ENCODE assay signal across 35 mouse cellular contexts in the genomic region with DNA sequence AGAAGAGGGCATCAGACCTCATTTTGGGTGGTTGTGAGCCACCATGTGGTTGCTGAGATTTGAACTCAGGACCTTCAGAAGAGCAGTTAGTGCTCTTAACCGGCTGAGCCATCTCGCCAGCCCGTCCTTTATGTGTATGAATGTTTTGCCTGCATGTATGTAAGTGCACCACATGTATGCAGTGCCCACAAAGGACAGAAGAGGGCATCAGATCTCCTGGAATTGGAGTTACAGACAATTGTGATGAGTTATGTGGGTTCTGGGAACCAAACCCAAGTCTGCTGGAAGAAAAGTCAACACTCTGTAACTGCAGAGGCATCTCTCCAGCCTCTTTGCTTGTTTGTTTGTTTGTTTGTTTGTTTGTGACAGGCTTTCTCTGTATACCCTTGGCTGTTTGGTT. TPM values are rescaled to one million over a fixed set of nuclear protein-coding genes. Genes with fewer than 3 reads are reported as not detected.
DNase-seq lines count a peak whose midpoint lies in the region; ATAC-seq and TF ChIP-seq lines count a peak whose summit lies in the region.
"Had no signal": no experiment of that assay in that cellular context is flagged by ENCODE, and none has a peak within 500 bp of the region (broad histone marks: within the 10 kb centered on the region; RNA-seq: fewer than 3 reads in every experiment).

No protein-coding gene starts in this region.

- H3K27me3 ChIP-seq in heart, adult 2 months (ENCODE audit: control insufficient read depth, insufficient read depth, low read length), result no peaks in the 10 kb centered on the region
- H3K27me3 ChIP-seq in heart, embryonic 12.5 days (replicated peaks), result no peaks in the 10 kb centered on the region
- no peaks in the 10 kb centered on the region for H3K27me3 ChIP-seq in liver, postnatal 0 days (ENCODE audit: insufficient read depth, low read length)
- no peaks in the 10 kb centered on the region for H3K27me3 ChIP-seq in liver, embryonic 12.5 days (replicated peaks)
- H3K27me3 ChIP-seq in E14TG2a.4 (ENCODE audit: insufficient read depth, low read length), result no peaks in the 10 kb centered on the region
- H3K27me3 ChIP-seq: kidney, embryonic 15.5 days; midbrain, embryonic 12.5 days; neural tube, embryonic 12.5 days had no signal

- H3K4me2 ChIP-seq in heart, embryonic 12.5 days, result no peak overlapping the region
- H3K4me2 ChIP-seq in liver, postnatal 0 days (ENCODE audit: low read depth, low read length), result no peak overlapping the region
- H3K4me2 ChIP-seq in liver, embryonic 12.5 days, result no peak overlapping the region
- H3K4me2 ChIP-seq: kidney, embryonic 15.5 days; midbrain, embryonic 12.5 days; neural tube, embryonic 12.5 days had no signal

- H3K36me3 ChIP-seq in heart, adult 2 months (ENCODE audit: control insufficient read depth, insufficient read depth, low read length), result no peaks in the 10 kb centered on the region
- H3K36me3 ChIP-seq in heart, embryonic 12.5 days, result peaks cover 44% of the 10 kb centered on the region
- peaks cover 3% of the 10 kb centered on the region; the same call in 1 of the 2 replicates for H3K36me3 ChIP-seq in liver, postnatal 0 days (replicated peaks; ENCODE audit: insufficient read depth, low read length)
- H3K36me3 ChIP-seq in liver, embryonic 12.5 days, result peaks cover 30% of the 10 kb centered on the region
- H3K36me3 ChIP-seq in E14TG2a.4 (ENCODE audit: insufficient read depth, low read length), result peaks cover 15% of the 10 kb centered on the region

- DNase-seq in heart, adult 2 months, result no peak
- DNase-seq in liver, postnatal 0 days, result no peak
- peak; percentile 32 for DNase-seq in R1 (ENCODE audit: low read depth, low spot score)
- no peak for DNase-seq in cerebellum, adult 11 months
- DNase-seq: adrenal gland, postnatal 25 days; cerebellum, adult 9-10 months; gastrocnemius, postnatal 36 days; kidney, adult 11 months; kidney, postnatal 36 days; layer of hippocampus, adult 9-11 months; lung, adult 2 months; lung, postnatal 14 days; thymus, postnatal 4 days had no signal

- H3K27ac ChIP-seq in heart, adult 2 months, result no peak overlapping the region
- no peak overlapping the region for H3K27ac ChIP-seq in heart, embryonic 12.5 days (ENCODE audit: poor library complexity, severe bottlenecking)
- H3K27ac ChIP-seq in liver, postnatal 0 days (ENCODE audit: low read depth), result no peak overlapping the region
- no peak overlapping the region for H3K27ac ChIP-seq in liver, embryonic 12.5 days
- H3K27ac ChIP-seq: embryonic facial prominence, embryonic 10.5 days; heart, embryonic 10.5 days; kidney, embryonic 15.5 days; limb, embryonic 10.5 days; midbrain, embryonic 12.5 days; neural tube, embryonic 12.5 days had no signal

- no peak for TF ChIP-seq POLR2A in heart, adult 2 months (IDR thresholded peaks at IDR 0.05; ENCODE audit: insufficient read depth, low read depth, low read length)

- TF ChIP-seq CTCF in heart, adult 2 months (IDR thresholded peaks at IDR 0.05), result 0 out of 2 replicates have a peak, but pooled peaks have one; percentile 9
- peak; percentile 29 for TF ChIP-seq CTCF in liver, postnatal 0 days (IDR thresholded peaks at IDR 0.05; ENCODE audit: low read depth)
- TF ChIP-seq CTCF in E14TG2a.4 (conservative IDR thresholded peaks at IDR 0.05; ENCODE audit: low read length), result 0 out of 2 replicates have a peak, but pooled peaks have one; percentile 22

- H3K4me3 ChIP-seq in heart, adult 2 months, result no peak overlapping the region
- H3K4me3 ChIP-seq in heart, embryonic 12.5 days, result no peak overlapping the region
- no peak overlapping the region for H3K4me3 ChIP-seq in liver, postnatal 0 days (ENCODE audit: low read depth, low read length)
- no peak overlapping the region for H3K4me3 ChIP-seq in liver, embryonic 12.5 days
- no peak overlapping the region for H3K4me3 ChIP-seq in E14TG2a.4 (replicated peaks; ENCODE audit: low read length)
- H3K4me3 ChIP-seq: embryonic facial prominence, embryonic 10.5 days; heart, embryonic 10.5 days; kidney, embryonic 15.5 days; limb, embryonic 10.5 days; midbrain, embryonic 12.5 days; neural tube, embryonic 12.5 days had no signal

- H3K4me1 ChIP-seq in heart, adult 2 months (ENCODE audit: control insufficient read depth, insufficient read depth, low read length), result no peaks in the 10 kb centered on the region; the same call in 1 of the 2 replicates
- peaks cover 1% of the 10 kb centered on the region for H3K4me1 ChIP-seq in heart, embryonic 12.5 days (replicated peaks)
- no peaks in the 10 kb centered on the region for H3K4me1 ChIP-seq in liver, postnatal 0 days (ENCODE audit: insufficient read depth)
- H3K4me1 ChIP-seq in liver, embryonic 12.5 days, result 0 out of 2 replicates have a peak, but pooled peaks cover 3% of the 10 kb centered on the region
- peaks cover 4% of the 10 kb centered on the region; the same call in 1 of the 2 replicates for H3K4me1 ChIP-seq in E14TG2a.4 (replicated peaks; ENCODE audit: low read depth, low read length)
- H3K4me1 ChIP-seq: embryonic facial prominence, embryonic 10.5 days; heart, embryonic 10.5 days; kidney, embryonic 15.5 days; limb, embryonic 10.5 days; midbrain, embryonic 12.5 days; neural tube, embryonic 12.5 days had no signal

- no peaks in the 10 kb centered on the region for H3K9me3 ChIP-seq in heart, embryonic 12.5 days (replicated peaks)
- H3K9me3 ChIP-seq in liver, postnatal 0 days (ENCODE audit: low read length), result no peaks in the 10 kb centered on the region
- no peaks in the 10 kb centered on the region for H3K9me3 ChIP-seq in liver, embryonic 12.5 days (replicated peaks)
- no peaks in the 10 kb centered on the region for H3K9me3 ChIP-seq in E14TG2a.4 (ENCODE audit: low read length)
- H3K9me3 ChIP-seq: embryonic facial prominence, embryonic 10.5 days; heart, embryonic 10.5 days; kidney, embryonic 15.5 days; limb, embryonic 10.5 days; midbrain, embryonic 12.5 days; neural tube, embryonic 12.5 days had no signal

- no peak overlapping the region for H3K9ac ChIP-seq in heart, adult 2 months (ENCODE audit: low read depth, low read length)
- H3K9ac ChIP-seq in heart, embryonic 12.5 days, result no peak overlapping the region
- no peak overlapping the region for H3K9ac ChIP-seq in liver, postnatal 0 days (replicated peaks)
- H3K9ac ChIP-seq in liver, embryonic 12.5 days, result no peak overlapping the region
- H3K9ac ChIP-seq: kidney, embryonic 15.5 days; midbrain, embryonic 12.5 days; neural tube, embryonic 12.5 days had no signal

- intact Hi-C loops in heart, adult 2 months (cut with DNase I), result no loop called here

- TF ChIP-seq EP300 in heart, adult 2 months (IDR thresholded peaks at IDR 0.05; ENCODE audit: insufficient read depth, low read depth, low read length), result no peak
- TF ChIP-seq EP300 in liver, postnatal 0 days (IDR thresholded peaks at IDR 0.05; ENCODE audit: low read depth), result no peak

- ATAC-seq in heart, embryonic 12.5 days (ENCODE audit: insufficient number of reproducible peaks, low FRiP score), result no peak
- ATAC-seq in liver, postnatal 0 days, result no peak
- ATAC-seq in liver, embryonic 12.5 days, result no peak
- ATAC-seq in megakaryocyte-erythroid progenitor cell, adult 5-6 weeks (replicated peaks; ENCODE audit: low FRiP score, low TSS enrichment, poor library complexity, severe bottlenecking), result no peak
- ATAC-seq: forebrain, embryonic 16.5 days; hindbrain, embryonic 16.5 days had no signal

- H3K79me2 ChIP-seq in heart, adult 2 months (replicated peaks; ENCODE audit: control insufficient read depth, insufficient read depth, low read length), result no peaks in the 10 kb centered on the region

- WGBS in heart, adult 2 months, result over 99% methylated on average over 3 of the region's 3 CpGs
- WGBS in heart, embryonic 12.5 days, result 98% methylated on average over 3 of the region's 3 CpGs
- WGBS in liver, postnatal 0 days (ENCODE audit: insufficient replicate concordance), result 97% methylated on average over 3 of the region's 3 CpGs
- WGBS in liver, embryonic 12.5 days (ENCODE audit: insufficient replicate concordance), result 89% methylated on average over 3 of the region's 3 CpGs

RNA-seq across cellular contexts. Expression of gene Kif3a, which starts 13.4 kb away (rescaled TPM):
- total RNA-seq in heart, adult 2 months (2021), result 1 to 10 TPM; 7.9 to 8.2 TPM
- polyA plus RNA-seq in heart, adult 2 months (2012; rRNA removed), result 4.9 and 9.0 TPM in 2 replicates
- polyA plus RNA-seq in heart, embryonic 12.5 days (2016; fragmentation: Nextera tagmentation; extraction: Ambion mirVana), result 36.1 and 37.2 TPM in 2 replicates
- polyA plus RNA-seq in liver, postnatal 0 days (2015; fragmentation: Nextera tagmentation; extraction: Ambion mirVana), result 5.3 and 7.1 TPM in 2 replicates
- polyA plus RNA-seq in liver, embryonic 12.5 days (2016; fragmentation: Nextera tagmentation; extraction: Ambion mirVana), result 13.7 and 14.5 TPM in 2 replicates
- 14.4 and 14.6 TPM in 2 replicates for total RNA-seq in megakaryocyte-erythroid progenitor cell, adult 5-6 weeks (2014; fragmentation: Nextera tagmentation)
- 20.0 and 21.9 TPM in 2 replicates for total RNA-seq in megakaryocyte-erythroid progenitor cell, adult 5-6 weeks (2017)

RNA-seq across cellular contexts. Expression of gene Il4, which starts 37.9 kb away (rescaled TPM):
- total RNA-seq in heart, adult 2 months (2021), result not detected
- polyA plus RNA-seq in heart, adult 2 months (2012; rRNA removed), result 0.27 TPM in 1 of 2 replicates, not detected in the other
- polyA plus RNA-seq in heart, embryonic 12.5 days (2016; fragmentation: Nextera tagmentation; extraction: Ambion mirVana), result 0.83 TPM in 1 of 2 replicates, not detected in the other
- 0.28 TPM in 1 of 2 replicates, not detected in the other for polyA plus RNA-seq in liver, postnatal 0 days (2015; fragmentation: Nextera tagmentation; extraction: Ambion mirVana)
- 0.81 TPM in 2 replicates for polyA plus RNA-seq in liver, embryonic 12.5 days (2016; fragmentation: Nextera tagmentation; extraction: Ambion mirVana)
- not detected in 2 replicates for total RNA-seq in megakaryocyte-erythroid progenitor cell, adult 5-6 weeks (2014; fragmentation: Nextera tagmentation)
- total RNA-seq in megakaryocyte-erythroid progenitor cell, adult 5-6 weeks (2017), result 3.5 and 5.0 TPM in 2 replicates
- total RNA-seq: adrenal gland, postnatal 25 days; ES-E14; gastrocnemius, postnatal 36 days; left cerebral cortex, adult 18-20 months; liver, adult 2 months; megakaryocyte progenitor cell, adult 5-6 weeks had no signal
- polyA plus RNA-seq: brain, embryonic 14.5 days; C2C12; cortical plate, adult 2 months; heart, postnatal 0 days; lung, adult 2 months had no signal

RNA-seq across cellular contexts. Expression of gene Il13, which starts 53.9 kb away (rescaled TPM):
- not detected for total RNA-seq in heart, adult 2 months (2021)
- polyA plus RNA-seq in heart, adult 2 months (2012; rRNA removed), result not detected in 2 replicates
- polyA plus RNA-seq in heart, embryonic 12.5 days (2016; fragmentation: Nextera tagmentation; extraction: Ambion mirVana), result not detected in 2 replicates
- polyA plus RNA-seq in liver, postnatal 0 days (2015; fragmentation: Nextera tagmentation; extraction: Ambion mirVana), result not detected in 2 replicates
- not detected in 2 replicates for polyA plus RNA-seq in liver, embryonic 12.5 days (2016; fragmentation: Nextera tagmentation; extraction: Ambion mirVana)
- not detected in 2 replicates for total RNA-seq in megakaryocyte-erythroid progenitor cell, adult 5-6 weeks (2014; fragmentation: Nextera tagmentation)
- not detected in 2 replicates for total RNA-seq in megakaryocyte-erythroid progenitor cell, adult 5-6 weeks (2017)
- total RNA-seq: adrenal gland, postnatal 25 days; ES-E14; gastrocnemius, postnatal 36 days; hematopoietic stem cell, adult 5-6 weeks; left cerebral cortex, adult 18-20 months; liver, adult 2 months; megakaryocyte progenitor cell, adult 5-6 weeks had no signal
- polyA plus RNA-seq: brain, embryonic 14.5 days; C2C12; cortical plate, adult 2 months; embryonic facial prominence, embryonic 10.5 days; forebrain, embryonic 16.5 days; heart, embryonic 10.5 days; heart, postnatal 0 days; hindbrain, embryonic 16.5 days; kidney, embryonic 15.5 days; limb, embryonic 10.5 days; liver, adult 2 months; lung, adult 2 months; midbrain, embryonic 12.5 days; neural tube, embryonic 12.5 days; stomach, embryonic 14.5 days had no signal
